Mouse (Mus musculus): Measurements from ENCODE around the gene Slc35a1.

Gene Slc35a1

GRCm38 (mm10) chr4:34653179-34653578 lies 34.1 kb downstream of the Slc35a1 start:
- DNase-seq (ENCODE audit: low read depth, low spot score) = no peak

- no peak for DNase-seq (ENCODE audit: low read depth, low spot score)
Observed at GRCm38 (mm10) chr4:34644779-34645178, 42.5 kb downstream of the Slc35a1 start.

- DNase-seq (ENCODE audit: low read depth, low spot score) = no peak
Observed at GRCm38 (mm10) chr4:34640731-34641130, 46.5 kb downstream of the Slc35a1 start.

- no peak for DNase-seq (ENCODE audit: low read depth, low spot score)
Observed at GRCm38 (mm10) chr4:34639745-34640364, 47.4 kb downstream of the Slc35a1 start.

GRCm38 (mm10) chr4:34637851-34638250 lies 49.4 kb downstream of the Slc35a1 start:
- DNase-seq (ENCODE audit: low read depth, low spot score) = no peak

GRCm38 (mm10) chr4:34637386-34637785 lies 49.9 kb downstream of the Slc35a1 start:
- DNase-seq (ENCODE audit: low read depth, low spot score) = no peak

- DNase-seq (ENCODE audit: low read depth, low spot score) = no peak
Observed at GRCm38 (mm10) chr4:34636036-34636435, 51.2 kb downstream of the Slc35a1 start.

GRCm38 (mm10) chr4:34634129-34634528 lies 53.1 kb downstream of the Slc35a1 start:
- no peak for DNase-seq (ENCODE audit: low read depth, low spot score)

GRCm38 (mm10) chr4:34629956-34630355 lies 57.3 kb downstream of the Slc35a1 start:
- DNase-seq (ENCODE audit: low read depth, low spot score) = no peak

GRCm38 (mm10) chr4:34626401-34626800 lies 60.8 kb downstream of the Slc35a1 start:
- DNase-seq (ENCODE audit: low read depth, low spot score) = no peak

GRCm38 (mm10) chr4:34625556-34625955 lies 61.7 kb downstream of the Slc35a1 start:
- no peak for DNase-seq (ENCODE audit: low read depth, low spot score)

GRCm38 (mm10) chr4:34616146-34616545 lies 71.1 kb downstream of the Slc35a1 start:
- no peak for DNase-seq (ENCODE audit: low read depth, low spot score)

GRCm38 (mm10) chr4:34615303-34615702 lies 71.9 kb downstream of the Slc35a1 start:
- DNase-seq (ENCODE audit: low read depth, low spot score) = no peak

GRCm38 (mm10) chr4:34614630-34615094 lies 72.6 kb downstream of the Slc35a1 start, which contains the start of the genes Orc3 and Rars2:
Gene Orc3 (minus strand): TSS chr4:34614944.
Gene Rars2 (plus strand): TSS chr4:34614957.
- DNase-seq (ENCODE audit: low read depth, low spot score) = peak; percentile 83

GRCm38 (mm10) chr4:34613571-34614145 lies 73.6 kb downstream of the Slc35a1 start:
- DNase-seq (ENCODE audit: low read depth, low spot score) = no peak

All from embryo, embryonic 11.5 days (tissue).